Mouse (Mus musculus): ENCODE data around the gene Magi1. TPM values are rescaled to one million over a fixed set of nuclear protein-coding genes. Genes with fewer than 3 reads are reported as not detected.

Magi1 gene
- polyA plus RNA-seq, 1 experiment from 2014 or later = 7.9 TPM

GRCm38 (mm10) chr6:94061424-94061980 is 222.2 kb downstream of the Magi1 start:
- Histone ChIP-seq H3K27me3 (ENCODE audit: control insufficient read depth, insufficient read depth, low read length) (no peaks in the 10 kb centered on the region), H3K9ac (ENCODE audit: low read length) (no peak overlapping the region), H3K4me3 (ENCODE audit: control insufficient read depth in 1 of 2, insufficient read depth in 1 of 2, low read depth in 1 of 2, low read length in 2 of 2) (no peak overlapping the region), H3K9me3 (ENCODE audit: control insufficient read depth, low read length) (no peaks in the 10 kb centered on the region), H3K36me3 (ENCODE audit: control insufficient read depth, insufficient read depth, low read length) (no peaks in the 10 kb centered on the region), H3K4me2 (ENCODE audit: low read length) (no peak overlapping the region), H3K27ac (replicated peaks in 1 of 2; ENCODE audit: control insufficient read depth in 1 of 2, insufficient read depth in 1 of 2, low read depth in 2 of 2, low read length in 2 of 2) (peak overlapping the region; percentile 28 to 48), H3K4me1 (ENCODE audit: control insufficient read depth in 2 of 2, insufficient read depth in 2 of 2, low read length in 2 of 2) (peaks cover 18 to 39% of the 10 kb centered on the region in 2 experiments)
- ATAC-seq (ENCODE audit: insufficient number of reproducible peaks, insufficient read depth, low FRiP score, low read depth) = no peak
- 67% methylated on average over 8 of the region's 8 CpGs for WGBS

- H3K9ac ChIP-seq (ENCODE audit: low read length) = no peak overlapping the region
- no peak overlapping the region for H3K4me3 ChIP-seq (ENCODE audit: control insufficient read depth in 1 of 2, insufficient read depth in 1 of 2, low read depth in 1 of 2, low read length in 2 of 2)
- H3K4me2 ChIP-seq (ENCODE audit: low read length) = no peak overlapping the region
- H3K27ac ChIP-seq (replicated peaks in 1 of 2; ENCODE audit: control insufficient read depth in 1 of 2, insufficient read depth in 1 of 2, low read depth in 2 of 2, low read length in 2 of 2) = peak overlapping the region; percentile 28 to 48; a peak in 3 of 4 replicates
- H3K27me3 ChIP-seq (ENCODE audit: control insufficient read depth, insufficient read depth, low read length) = no peaks in the 10 kb centered on the region
- H3K36me3 ChIP-seq (ENCODE audit: control insufficient read depth, insufficient read depth, low read length) = no peaks in the 10 kb centered on the region
- ATAC-seq (ENCODE audit: insufficient number of reproducible peaks, insufficient read depth, low FRiP score, low read depth) = no peak
- no peaks in the 10 kb centered on the region for H3K9me3 ChIP-seq (ENCODE audit: control insufficient read depth, low read length)
- H3K4me1 ChIP-seq (ENCODE audit: control insufficient read depth in 2 of 2, insufficient read depth in 2 of 2, low read length in 2 of 2) = peaks cover 18 to 39% of the 10 kb centered on the region in 2 experiments
- WGBS = 86% methylated on average over 7 of the region's 7 CpGs
Measured at GRCm38 (mm10) chr6:94060621-94061213, 223.0 kb downstream of the Magi1 start.

- Histone ChIP-seq H3K9me3 (ENCODE audit: control insufficient read depth, low read length) (no peaks in the 10 kb centered on the region), H3K27ac (replicated peaks in 1 of 2; ENCODE audit: control insufficient read depth in 1 of 2, insufficient read depth in 1 of 2, low read depth in 2 of 2, low read length in 2 of 2) (no peak overlapping the region), H3K9ac (ENCODE audit: low read length) (no peak overlapping the region), H3K36me3 (ENCODE audit: control insufficient read depth, insufficient read depth, low read length) (no peaks in the 10 kb centered on the region), H3K4me3 (ENCODE audit: control insufficient read depth in 1 of 2, insufficient read depth in 1 of 2, low read depth in 1 of 2, low read length in 2 of 2) (no peak overlapping the region), H3K27me3 (ENCODE audit: control insufficient read depth, insufficient read depth, low read length) (no peaks in the 10 kb centered on the region), H3K4me1 (ENCODE audit: control insufficient read depth in 2 of 2, insufficient read depth in 2 of 2, low read length in 2 of 2) (peaks cover 12 to 32% of the 10 kb centered on the region in 2 experiments), H3K4me2 (ENCODE audit: low read length) (no peak overlapping the region)
- ATAC-seq (ENCODE audit: insufficient number of reproducible peaks, insufficient read depth, low FRiP score, low read depth) = no peak
- WGBS = 86% methylated on average over 2 of the region's 2 CpGs
Measured at GRCm38 (mm10) chr6:94059090-94059489, 224.6 kb downstream of the Magi1 start.

- WGBS = 37% methylated on average over 1 of the region's 1 CpGs
Measured at GRCm38 (mm10) chr6:94053920-94054319, 229.8 kb downstream of the Magi1 start.

GRCm38 (mm10) chr6:94045180-94045579 is 238.5 kb downstream of the Magi1 start:
- H3K4me2 ChIP-seq (ENCODE audit: low read length) = no peak overlapping the region
- H3K9ac ChIP-seq (ENCODE audit: low read length) = no peak overlapping the region
- H3K9me3 ChIP-seq (ENCODE audit: control insufficient read depth, low read length) = no peaks in the 10 kb centered on the region
- peaks cover 6 to 13% of the 10 kb centered on the region in 2 experiments; a peak in 3 of 4 replicates for H3K4me1 ChIP-seq (ENCODE audit: control insufficient read depth in 2 of 2, insufficient read depth in 2 of 2, low read length in 2 of 2)
- 0 out of 2 replicates have a peak, but pooled peaks cover 4% of the 10 kb centered on the region for H3K36me3 ChIP-seq (ENCODE audit: control insufficient read depth, insufficient read depth, low read length)
- WGBS = 59% methylated on average over 4 of the region's 4 CpGs
- H3K4me3 ChIP-seq (ENCODE audit: control insufficient read depth in 1 of 2, insufficient read depth in 1 of 2, low read depth in 1 of 2, low read length in 2 of 2) = no peak overlapping the region
- ATAC-seq (ENCODE audit: insufficient number of reproducible peaks, insufficient read depth, low FRiP score, low read depth) = no peak
- no peaks in the 10 kb centered on the region for H3K27me3 ChIP-seq (ENCODE audit: control insufficient read depth, insufficient read depth, low read length)
- no peak overlapping the region for H3K27ac ChIP-seq (replicated peaks in 1 of 2; ENCODE audit: control insufficient read depth in 1 of 2, insufficient read depth in 1 of 2, low read depth in 2 of 2, low read length in 2 of 2)

More at GRCm38 (mm10) chr6:94053920-94054319, 229.8 kb downstream of the Magi1 start:
- ATAC-seq (ENCODE audit: insufficient number of reproducible peaks, insufficient read depth, low FRiP score, low read depth) = no peak
- Histone ChIP-seq H3K9me3 (ENCODE audit: control insufficient read depth, low read length) (no peaks in the 10 kb centered on the region), H3K9ac (ENCODE audit: low read length) (no peak overlapping the region), H3K4me1 (ENCODE audit: control insufficient read depth in 2 of 2, insufficient read depth in 2 of 2, low read length in 2 of 2) (peaks cover 0 to 10% of the 10 kb centered on the region in 2 experiments; a peak in 2 of 4 replicates), H3K4me3 (ENCODE audit: control insufficient read depth in 1 of 2, insufficient read depth in 1 of 2, low read depth in 1 of 2, low read length in 2 of 2) (no peak overlapping the region), H3K4me2 (ENCODE audit: low read length) (no peak overlapping the region), H3K27ac (replicated peaks in 1 of 2; ENCODE audit: control insufficient read depth in 1 of 2, insufficient read depth in 1 of 2, low read depth in 2 of 2, low read length in 2 of 2) (no peak overlapping the region), H3K36me3 (ENCODE audit: control insufficient read depth, insufficient read depth, low read length) (0 out of 2 replicates have a peak, but pooled peaks cover 1% of the 10 kb centered on the region), H3K27me3 (ENCODE audit: control insufficient read depth, insufficient read depth, low read length) (no peaks in the 10 kb centered on the region)

GRCm38 (mm10) chr6:94043461-94043860 is 240.3 kb downstream of the Magi1 start:
- no peaks in the 10 kb centered on the region for H3K36me3 ChIP-seq (ENCODE audit: control insufficient read depth, insufficient read depth, low read length)

GRCm38 (mm10) chr6:94040093-94040492 is 243.6 kb downstream of the Magi1 start:
- no peak overlapping the region for H3K27ac ChIP-seq (replicated peaks in 1 of 2; ENCODE audit: control insufficient read depth in 1 of 2, insufficient read depth in 1 of 2, low read depth in 2 of 2, low read length in 2 of 2)
- no peak overlapping the region for H3K9ac ChIP-seq (ENCODE audit: low read length)
- H3K36me3 ChIP-seq (ENCODE audit: control insufficient read depth, insufficient read depth, low read length) = no peaks in the 10 kb centered on the region
- H3K27me3 ChIP-seq (ENCODE audit: control insufficient read depth, insufficient read depth, low read length) = no peaks in the 10 kb centered on the region
- H3K4me3 ChIP-seq (ENCODE audit: control insufficient read depth in 1 of 2, insufficient read depth in 1 of 2, low read depth in 1 of 2, low read length in 2 of 2) = no peak overlapping the region
- no peaks in the 10 kb centered on the region for H3K9me3 ChIP-seq (ENCODE audit: control insufficient read depth, low read length)
- 54% methylated on average over 2 of the region's 2 CpGs for WGBS
- H3K4me2 ChIP-seq (ENCODE audit: low read length) = no peak overlapping the region
- ATAC-seq (ENCODE audit: insufficient number of reproducible peaks, insufficient read depth, low FRiP score, low read depth) = no peak
- peaks cover 3 to 9% of the 10 kb centered on the region in 2 experiments; a peak in 3 of 4 replicates for H3K4me1 ChIP-seq (ENCODE audit: control insufficient read depth in 2 of 2, insufficient read depth in 2 of 2, low read length in 2 of 2)

More at GRCm38 (mm10) chr6:94043461-94043860, 240.3 kb downstream of the Magi1 start:
- no peaks in the 10 kb centered on the region for H3K9me3 ChIP-seq (ENCODE audit: control insufficient read depth, low read length)
- H3K4me2 ChIP-seq (ENCODE audit: low read length) = no peak overlapping the region
- H3K27me3 ChIP-seq (ENCODE audit: control insufficient read depth, insufficient read depth, low read length) = no peaks in the 10 kb centered on the region
- no peak for ATAC-seq (ENCODE audit: insufficient number of reproducible peaks, insufficient read depth, low FRiP score, low read depth)
- no peak overlapping the region for H3K4me3 ChIP-seq (ENCODE audit: control insufficient read depth in 1 of 2, insufficient read depth in 1 of 2, low read depth in 1 of 2, low read length in 2 of 2)
- H3K9ac ChIP-seq (ENCODE audit: low read length) = no peak overlapping the region
- H3K27ac ChIP-seq (replicated peaks in 1 of 2; ENCODE audit: control insufficient read depth in 1 of 2, insufficient read depth in 1 of 2, low read depth in 2 of 2, low read length in 2 of 2) = no peak overlapping the region
- H3K4me1 ChIP-seq (ENCODE audit: control insufficient read depth in 2 of 2, insufficient read depth in 2 of 2, low read length in 2 of 2) = peaks cover 6 to 13% of the 10 kb centered on the region in 2 experiments; a peak in 3 of 4 replicates
- 75% methylated on average over 7 of the region's 7 CpGs for WGBS
